Mouse (Mus musculus): Measurements from ENCODE around the gene Nr2f2. TPM values are rescaled to one million over a fixed set of nuclear protein-coding genes. Genes with fewer than 3 reads are reported as not detected.

Nr2f2 gene
- polyA plus RNA-seq, 1 experiment from 2014 or later = 107 TPM

DNA sequence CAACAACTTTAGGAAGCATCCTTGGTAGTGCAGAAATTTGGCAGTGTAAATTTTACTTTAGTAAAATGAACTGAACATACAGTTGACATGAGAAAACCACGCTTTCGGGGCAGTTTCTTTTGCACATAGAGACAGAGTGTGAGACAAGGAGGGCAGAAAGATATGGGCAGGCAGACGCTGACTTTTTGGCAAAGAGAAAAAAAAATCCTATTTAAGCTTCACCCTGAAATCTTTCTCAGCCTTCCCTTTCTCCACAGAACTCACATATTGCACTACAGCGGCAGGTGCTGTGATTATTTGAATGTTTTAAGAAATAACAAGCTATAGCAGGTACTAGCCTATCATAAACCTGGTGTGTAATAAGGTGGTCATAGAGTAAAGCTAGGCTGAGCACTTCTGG, 3.2 kb downstream of the Nr2f2 start:
- H3K27ac ChIP-seq = peak overlapping the region; percentile 22; the same call in 1 of the 2 replicates

DNA sequence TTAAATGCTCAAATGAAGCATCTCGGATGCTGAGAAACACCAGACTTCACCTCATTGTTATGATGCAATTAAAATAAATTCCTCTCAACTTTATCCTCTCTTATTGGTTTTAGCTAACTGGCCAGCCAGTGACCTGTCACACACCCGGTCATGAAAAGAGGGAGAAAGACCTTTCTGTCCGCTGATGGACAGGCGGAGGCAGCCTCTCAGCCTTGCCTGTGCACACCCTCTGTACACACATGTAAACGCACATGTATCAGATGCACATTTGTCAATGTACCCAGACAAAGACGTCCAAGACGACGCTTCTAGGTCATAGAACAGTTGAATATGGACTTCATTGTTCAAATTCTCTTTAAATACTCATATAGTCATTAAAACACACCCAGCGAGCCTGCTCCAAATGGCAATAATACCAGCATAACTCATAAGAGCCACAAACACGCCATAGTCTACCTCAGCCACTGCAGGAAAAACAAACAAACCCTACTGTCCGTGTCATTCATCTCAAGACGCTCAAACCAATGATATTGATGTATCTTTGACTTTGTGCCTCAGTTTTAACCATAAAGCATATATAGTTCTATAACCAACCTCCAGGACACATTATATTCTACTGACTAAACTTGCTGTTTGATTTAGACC, 3.9 kb downstream of the Nr2f2 start:
- Histone ChIP-seq H3K9me3 (no peaks in the 10 kb centered on the region), H3K27me3 (no peaks in the 10 kb centered on the region), H3K27ac (peak overlapping the region; percentile 100), H3K36me3 (peaks cover 6% of the 10 kb centered on the region; the same call in 1 of the 2 replicates), H3K4me3 (peak overlapping the region; percentile 80), H3K4me1 (0 out of 2 replicates have a peak, but pooled peaks cover 7% of the 10 kb centered on the region), H3K9ac (peak overlapping the region; percentile 71), H3K4me2 (peak overlapping the region; percentile 70)
- 15% methylated on average over 12 of the region's 12 CpGs for WGBS
- ATAC-seq (ENCODE audit: borderline replicate concordance, extremely low read depth, low FRiP score, low TSS enrichment) = no peak

More for the DNA sequence above, 3.2 kb downstream of the Nr2f2 start:
- Histone ChIP-seq H3K27me3 (no peaks in the 10 kb centered on the region), H3K4me2 (peak overlapping the region; percentile 70), H3K4me3 (peak overlapping the region; percentile 23), H3K4me1 (0 out of 2 replicates have a peak, but pooled peaks cover 8% of the 10 kb centered on the region), H3K9me3 (no peaks in the 10 kb centered on the region), H3K9ac (peak overlapping the region; percentile 40), H3K36me3 (no peaks in the 10 kb centered on the region)
- 48% methylated on average over 4 of the region's 4 CpGs for WGBS
- no peak for ATAC-seq (ENCODE audit: borderline replicate concordance, extremely low read depth, low FRiP score, low TSS enrichment)

DNA sequence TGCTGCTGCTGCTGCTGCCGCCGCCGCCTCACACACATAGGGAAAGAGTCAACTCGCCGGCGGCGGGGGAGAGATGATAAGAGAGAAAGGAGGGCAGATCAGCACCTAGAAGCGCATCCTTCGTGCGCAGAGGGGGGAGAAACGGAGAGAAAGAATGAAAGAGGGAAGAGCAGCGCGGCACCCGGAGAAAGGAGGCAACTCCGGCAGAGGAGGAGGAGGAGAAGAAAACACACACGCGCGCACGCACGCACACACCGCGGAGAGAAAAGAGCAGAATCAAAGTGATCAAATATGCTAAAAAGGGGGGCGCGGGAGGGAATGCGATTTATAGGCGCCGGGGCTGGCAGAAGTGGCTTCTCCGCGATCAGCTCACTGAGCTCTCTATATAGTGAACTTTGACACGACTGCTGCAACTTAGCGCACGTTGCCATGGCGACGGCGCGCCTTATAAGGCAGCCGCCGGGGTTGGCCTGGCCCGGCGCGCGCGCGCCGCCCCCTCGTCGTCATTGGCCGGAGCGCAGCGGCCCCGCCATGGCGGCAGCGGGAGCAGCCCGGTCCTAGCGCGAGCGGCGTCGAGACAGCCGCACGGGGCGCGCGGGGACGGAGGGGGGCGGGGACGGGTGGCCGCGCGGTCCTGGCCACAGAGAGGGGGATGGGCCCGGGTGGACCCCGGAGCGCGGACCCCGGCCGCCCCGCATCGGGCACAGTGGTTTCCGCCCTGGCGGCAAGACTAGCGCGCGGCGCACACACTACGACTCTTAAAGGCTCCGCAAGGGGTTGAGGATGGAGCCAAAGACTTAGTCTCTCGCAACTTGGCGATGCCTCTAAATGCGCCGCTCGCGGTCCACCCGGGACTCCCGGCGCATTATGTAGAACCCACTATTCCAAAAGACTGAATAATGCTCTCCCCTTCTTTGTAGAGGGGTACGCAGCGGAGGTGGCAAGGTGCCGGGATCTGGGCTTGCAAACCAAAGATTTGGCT, 4.9 kb downstream of the Nr2f2 start:
- peak overlapping the region; percentile 80 for H3K4me3 ChIP-seq
- no peaks in the 10 kb centered on the region for H3K27me3 ChIP-seq
- peak overlapping the region; percentile 70 for H3K4me2 ChIP-seq
- no peaks in the 10 kb centered on the region for H3K9me3 ChIP-seq
- WGBS = under 1% methylated on average over 95 of the region's 98 CpGs
- peaks cover 10% of the 10 kb centered on the region; the same call in 1 of the 2 replicates for H3K4me1 ChIP-seq
- peaks cover 8% of the 10 kb centered on the region; the same call in 1 of the 2 replicates for H3K36me3 ChIP-seq
- peak overlapping the region; percentile 100 for H3K27ac ChIP-seq
- H3K9ac ChIP-seq = peak overlapping the region; percentile 99
- ATAC-seq (ENCODE audit: borderline replicate concordance, extremely low read depth, low FRiP score, low TSS enrichment) = peak; percentile 93

DNA sequence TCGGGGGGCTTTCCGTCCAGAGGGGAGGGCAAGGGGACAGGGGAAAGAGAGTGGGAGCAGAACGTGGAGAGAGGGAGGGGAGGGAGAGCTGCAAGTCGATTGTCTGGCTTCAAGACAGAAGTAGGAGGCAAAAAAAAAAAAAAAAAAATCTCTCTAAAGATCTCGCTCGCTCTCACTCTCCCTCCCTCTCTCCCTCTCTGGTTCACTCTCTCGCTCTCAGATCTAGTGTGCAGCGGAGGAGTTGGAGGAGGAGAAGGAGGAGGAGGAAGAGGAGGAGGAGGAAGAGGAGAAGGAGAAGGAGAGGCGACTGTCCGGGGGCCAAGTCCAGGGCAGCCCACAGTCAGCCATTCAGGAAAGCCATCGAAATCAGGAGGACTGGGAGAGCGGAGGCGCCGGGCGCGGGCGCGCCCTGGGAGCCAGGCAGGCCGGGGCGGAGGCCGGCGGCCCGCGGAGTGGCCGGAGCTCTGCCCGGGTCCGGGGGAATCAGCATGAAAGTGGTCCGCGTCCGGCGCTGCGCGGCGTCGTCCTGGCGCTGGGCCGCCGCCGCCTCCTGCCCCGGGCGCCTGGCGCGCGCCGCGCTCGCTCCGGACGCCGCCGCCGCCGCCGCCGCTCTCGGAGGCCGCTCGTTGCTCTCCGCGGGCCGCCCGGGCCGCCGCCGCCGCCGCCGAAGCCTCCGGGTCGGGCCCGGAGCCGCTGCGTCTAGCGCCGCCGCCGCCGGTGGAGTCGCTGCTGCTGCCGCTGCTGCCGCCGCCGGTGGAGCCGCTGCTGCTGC, 5.7 kb downstream of the Nr2f2 start:
- ATAC-seq (ENCODE audit: borderline replicate concordance, extremely low read depth, low FRiP score, low TSS enrichment) = no peak
- Histone ChIP-seq H3K9ac (peak overlapping the region; percentile 99), H3K4me1 (peaks cover 16% of the 10 kb centered on the region; the same call in 1 of the 2 replicates), H3K27me3 (no peaks in the 10 kb centered on the region), H3K36me3 (peaks cover 12% of the 10 kb centered on the region; the same call in 1 of the 2 replicates), H3K4me3 (peak overlapping the region; percentile 80), H3K4me2 (peak overlapping the region; percentile 70), H3K27ac (peak overlapping the region; percentile 100), H3K9me3 (no peaks in the 10 kb centered on the region)
- under 1% methylated on average over 61 of the region's 84 CpGs for WGBS

DNA sequence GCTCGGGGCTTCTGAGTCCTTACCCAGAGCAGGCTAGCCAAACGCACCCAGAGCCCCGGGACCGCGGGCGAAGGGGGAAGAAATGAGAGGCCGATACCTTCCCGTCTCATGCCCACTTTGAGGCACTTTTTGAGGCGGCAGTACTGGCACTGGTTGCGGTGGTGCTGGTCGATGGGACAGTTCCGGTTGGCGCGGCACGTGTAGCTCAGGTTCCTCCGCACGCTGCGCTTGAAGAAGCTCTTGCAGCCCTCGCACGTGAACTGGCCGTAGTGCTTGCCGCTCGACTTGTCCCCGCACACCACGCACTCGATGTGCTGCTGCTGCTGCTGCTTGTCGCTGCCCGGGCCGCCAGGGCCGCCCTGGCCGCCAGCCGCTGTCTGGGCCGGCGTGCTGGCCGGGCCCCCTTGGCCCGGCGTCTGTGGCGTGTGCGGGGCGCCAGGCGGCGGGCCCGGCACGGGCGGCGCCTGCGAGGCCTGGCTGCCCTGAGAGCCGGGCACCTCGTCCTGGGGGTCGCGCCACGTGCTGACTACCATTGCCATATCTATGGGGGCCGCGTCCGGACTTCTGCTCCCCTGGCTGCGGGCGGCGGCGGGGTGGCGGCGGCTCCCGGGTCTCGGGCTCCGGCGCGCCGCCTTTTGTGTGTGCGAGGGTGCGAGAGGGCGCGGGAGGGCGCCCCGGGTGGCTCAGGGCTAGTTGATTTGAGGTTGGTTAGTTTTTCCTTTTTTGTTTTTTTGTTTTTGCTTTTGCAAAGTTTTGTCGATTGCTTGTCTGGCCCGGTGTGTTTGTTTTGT, 6.5 kb downstream of the Nr2f2 start:
- H3K27me3 ChIP-seq = no peaks in the 10 kb centered on the region
- under 1% methylated on average over 75 of the region's 75 CpGs for WGBS

DNA sequence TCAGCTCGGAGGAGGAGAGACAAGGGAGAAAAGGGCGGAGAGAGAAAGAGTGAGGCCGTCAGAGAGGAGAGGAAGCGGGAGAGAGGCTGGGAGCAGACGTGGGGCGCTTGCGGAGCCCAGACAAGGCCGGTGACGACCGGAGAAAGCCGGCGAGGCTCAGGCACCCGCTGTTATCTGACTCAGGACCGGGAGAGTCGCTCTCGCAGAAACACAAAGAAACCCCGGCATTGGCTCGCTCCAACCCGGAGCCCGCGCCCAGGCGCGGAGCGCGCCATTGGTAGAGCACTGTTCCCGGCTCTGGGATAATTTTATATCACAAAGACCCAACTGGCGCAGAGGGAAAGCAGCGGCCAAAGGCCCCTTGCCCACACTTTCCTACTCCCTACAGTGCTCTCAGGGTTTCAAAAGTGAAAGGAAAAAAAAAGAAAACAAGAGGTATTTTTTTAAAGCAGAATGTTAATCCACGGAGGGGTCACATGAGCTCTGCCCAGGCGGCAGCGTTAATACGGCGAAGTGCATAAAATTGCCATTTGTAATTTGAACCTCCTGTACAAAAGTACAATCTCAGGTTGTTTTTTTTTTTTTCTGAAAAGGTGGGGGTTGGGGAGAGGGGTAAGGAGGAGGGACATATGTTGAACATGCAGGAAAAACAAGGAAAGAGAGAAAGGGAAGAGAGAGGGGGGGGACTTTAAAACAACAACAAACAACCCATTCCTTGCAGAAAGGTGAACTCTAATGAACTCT, 7.5 kb downstream of the Nr2f2 start:
- Histone ChIP-seq H3K36me3 (peaks cover 14% of the 10 kb centered on the region; the same call in 1 of the 2 replicates), H3K9ac (peak overlapping the region; percentile 99), H3K4me2 (peak overlapping the region; percentile 70), H3K27me3 (no peaks in the 10 kb centered on the region), H3K4me1 (peaks cover 22% of the 10 kb centered on the region; the same call in 1 of the 2 replicates), H3K27ac (peak overlapping the region; percentile 100), H3K4me3 (peak overlapping the region; percentile 80), H3K9me3 (no peaks in the 10 kb centered on the region)
- WGBS = under 1% methylated on average over 33 of the region's 33 CpGs
- ATAC-seq (ENCODE audit: borderline replicate concordance, extremely low read depth, low FRiP score, low TSS enrichment) = no peak

More for the DNA sequence above, 6.5 kb downstream of the Nr2f2 start:
- peaks cover 14% of the 10 kb centered on the region; the same call in 1 of the 2 replicates for H3K36me3 ChIP-seq
- ATAC-seq (ENCODE audit: borderline replicate concordance, extremely low read depth, low FRiP score, low TSS enrichment) = no peak
- peaks cover 18% of the 10 kb centered on the region; the same call in 1 of the 2 replicates for H3K4me1 ChIP-seq
- H3K4me2 ChIP-seq = peak overlapping the region; percentile 70
- peak overlapping the region; percentile 80 for H3K4me3 ChIP-seq
- H3K9ac ChIP-seq = peak overlapping the region; percentile 99
- H3K27ac ChIP-seq = peak overlapping the region; percentile 100
- H3K9me3 ChIP-seq = no peaks in the 10 kb centered on the region

DNA sequence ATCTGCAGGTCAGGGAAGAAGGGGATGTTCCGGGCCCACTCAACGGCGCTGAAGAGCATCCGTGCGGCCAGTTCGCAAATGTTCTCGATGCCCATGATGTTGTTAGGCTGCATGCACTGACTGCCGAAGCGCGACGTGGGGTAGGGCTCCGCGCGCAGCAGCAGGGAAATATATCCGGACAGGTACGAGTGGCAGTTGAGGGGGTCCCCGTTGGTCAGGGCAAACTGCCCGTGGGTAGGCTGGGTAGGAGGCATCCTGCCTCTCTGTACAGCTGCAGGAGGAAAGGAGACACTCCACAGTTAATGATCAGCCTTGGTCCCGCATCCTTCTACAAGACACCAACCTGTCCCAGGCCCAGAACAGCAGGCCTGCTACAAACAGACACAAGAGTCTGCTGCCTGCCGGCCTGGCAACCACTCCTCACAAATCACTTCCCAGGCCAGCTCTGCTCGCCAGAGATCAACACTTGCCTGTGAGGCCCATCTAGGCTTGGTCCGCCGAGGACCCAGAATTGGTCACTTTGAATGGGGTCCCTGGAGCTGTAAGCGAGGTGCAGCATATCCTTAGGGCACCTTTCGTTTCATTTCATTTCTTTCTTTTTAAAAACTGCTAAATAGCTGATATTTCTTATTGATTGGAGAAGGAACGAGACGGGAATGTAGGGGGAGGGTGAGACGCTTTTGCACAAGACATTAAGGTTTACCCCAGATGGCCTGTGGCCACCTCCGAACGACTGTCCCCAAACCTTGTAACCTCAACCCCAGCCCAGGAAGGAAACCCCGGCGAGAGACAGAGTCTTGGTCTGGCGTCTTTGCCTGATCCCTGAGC, 8.3 kb downstream of the Nr2f2 start:
- peaks cover 22% of the 10 kb centered on the region; the same call in 1 of the 2 replicates for H3K4me1 ChIP-seq

DNA sequence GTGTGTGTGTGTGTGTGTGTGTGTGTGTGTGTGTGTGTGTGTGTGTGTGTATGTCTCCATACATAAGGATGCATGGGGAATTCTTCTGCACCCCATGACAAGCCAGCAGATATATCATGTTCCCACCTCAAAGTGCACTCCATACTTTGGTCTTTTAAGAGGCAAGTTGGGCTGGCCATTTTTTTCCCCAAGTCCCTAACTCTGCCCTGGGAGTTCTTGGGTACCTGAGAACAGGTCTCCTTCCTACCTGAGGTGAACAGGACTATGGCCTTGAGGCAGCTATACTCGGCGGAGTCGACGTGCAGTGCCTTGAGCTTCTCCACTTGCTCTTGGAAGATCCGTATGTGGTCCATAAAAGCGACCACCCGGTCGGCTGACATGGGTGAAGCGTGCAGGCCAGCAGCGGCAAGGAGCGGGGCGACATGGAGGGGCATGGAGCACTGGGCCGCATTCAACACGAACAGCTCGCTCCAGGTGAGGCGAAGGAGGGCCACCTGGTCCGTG, 9.0 kb downstream of the Nr2f2 start:
- H3K9me3 ChIP-seq = no peaks in the 10 kb centered on the region
- H3K4me3 ChIP-seq = peak overlapping the region; percentile 80
- H3K4me1 ChIP-seq = peaks cover 23% of the 10 kb centered on the region; the same call in 1 of the 2 replicates
- H3K9ac ChIP-seq = peak overlapping the region; percentile 99
- H3K27me3 ChIP-seq = no peaks in the 10 kb centered on the region
- peak overlapping the region; percentile 70 for H3K4me2 ChIP-seq
- ATAC-seq (ENCODE audit: borderline replicate concordance, extremely low read depth, low FRiP score, low TSS enrichment) = no peak
- WGBS = 2% methylated on average over 17 of the region's 17 CpGs
- H3K27ac ChIP-seq = peak overlapping the region; percentile 100
- H3K36me3 ChIP-seq = peaks cover 14% of the 10 kb centered on the region; the same call in 1 of the 2 replicates

More for the DNA sequence above, 8.3 kb downstream of the Nr2f2 start:
- no peaks in the 10 kb centered on the region for H3K27me3 ChIP-seq
- 3% methylated on average over 33 of the region's 33 CpGs for WGBS
- peak overlapping the region; percentile 99 for H3K9ac ChIP-seq
- no peak for ATAC-seq (ENCODE audit: borderline replicate concordance, extremely low read depth, low FRiP score, low TSS enrichment)
- H3K27ac ChIP-seq = peak overlapping the region; percentile 100
- H3K9me3 ChIP-seq = no peaks in the 10 kb centered on the region
- H3K4me2 ChIP-seq = peak overlapping the region; percentile 70
- peak overlapping the region; percentile 80 for H3K4me3 ChIP-seq
- peaks cover 14% of the 10 kb centered on the region; the same call in 1 of the 2 replicates for H3K36me3 ChIP-seq

All from lung, embryonic 15.5 days (tissue).